Mouse (Mus musculus): ENCODE data around the gene Gipr. TPM values are rescaled to one million over a fixed set of nuclear protein-coding genes. Genes with fewer than 3 reads are reported as not detected.

The Gipr gene
- polyA plus RNA-seq, 1 experiment from 2014 or later, result 2.1 TPM

DNA sequence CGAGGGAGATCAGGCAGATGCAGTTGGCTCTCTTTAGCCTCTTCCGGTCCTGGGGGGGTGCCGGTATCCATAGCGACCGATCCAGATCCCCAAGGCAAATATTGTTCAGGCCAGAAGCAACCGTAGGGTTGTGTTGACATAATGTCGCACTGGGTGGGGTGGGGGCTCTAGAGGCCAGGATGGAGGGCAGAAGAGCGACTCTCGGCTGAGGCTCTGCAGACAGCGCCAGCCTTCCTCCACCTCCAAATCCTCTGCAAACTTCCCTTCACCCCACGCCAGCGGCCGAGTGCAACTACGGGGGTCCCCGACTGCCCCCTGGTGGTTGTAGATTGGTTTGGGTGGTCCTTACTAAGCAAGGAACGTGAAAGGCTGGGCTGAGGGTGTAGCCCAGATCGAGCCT is 6.9 kb upstream of the Gipr start:
- no peaks in the 10 kb centered on the region for H3K9me3 ChIP-seq (replicated peaks; ENCODE audit: control insufficient read depth, low read length)
- H3K4me2 ChIP-seq (ENCODE audit: low read depth, low read length), result peak overlapping the region; percentile 44
- H3K27me3 ChIP-seq (ENCODE audit: control insufficient read depth, insufficient read depth, low read depth, low read length), result peaks cover 49% of the 10 kb centered on the region
- WGBS (ENCODE audit: insufficient replicate concordance), result 4% methylated on average over 17 of the region's 17 CpGs
- H3K9ac ChIP-seq (ENCODE audit: low read depth, low read length), result no peak overlapping the region; the same call in 1 of the 2 replicates
- H3K4me3 ChIP-seq (ENCODE audit: low read depth, low read length), result no peak overlapping the region
- H3K27ac ChIP-seq (ENCODE audit: low read length), result no peak overlapping the region
- peak; percentile 25; the same call in 1 of the 2 replicates for ATAC-seq (ENCODE audit: low read depth)
- peaks cover 3% of the 10 kb centered on the region; the same call in 1 of the 2 replicates for H3K4me1 ChIP-seq (ENCODE audit: control insufficient read depth, low read depth, low read length)
- no peaks in the 10 kb centered on the region for H3K36me3 ChIP-seq (ENCODE audit: control insufficient read depth, insufficient read depth)

DNA sequence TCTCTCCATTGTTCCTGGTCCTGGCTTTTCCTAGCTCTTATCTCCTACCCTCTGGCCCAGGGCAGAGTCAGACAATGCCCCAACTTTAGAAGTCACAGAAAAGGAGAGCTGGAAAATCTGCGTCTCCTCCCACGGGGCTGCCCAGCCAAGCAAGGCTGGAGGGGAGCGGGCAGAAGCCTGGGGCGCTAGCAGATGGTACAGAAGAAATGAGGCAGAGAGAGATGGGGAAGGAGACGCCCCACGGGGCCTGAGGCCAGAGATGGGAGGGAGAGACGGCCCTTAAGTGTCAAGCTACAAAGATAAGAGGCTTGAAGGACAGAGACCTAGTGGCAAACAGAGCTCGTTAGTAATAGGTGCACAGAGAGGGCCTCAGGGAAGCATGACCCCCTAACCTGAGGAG is 5.9 kb upstream of the Gipr start:
- Histone ChIP-seq H3K36me3 (ENCODE audit: control insufficient read depth, insufficient read depth) (no peaks in the 10 kb centered on the region), H3K4me1 (ENCODE audit: control insufficient read depth, low read depth, low read length) (peaks cover 3% of the 10 kb centered on the region; the same call in 1 of the 2 replicates), H3K9ac (ENCODE audit: low read depth, low read length) (no peak overlapping the region), H3K27ac (ENCODE audit: low read length) (no peak overlapping the region), H3K9me3 (replicated peaks; ENCODE audit: control insufficient read depth, low read length) (no peaks in the 10 kb centered on the region), H3K4me2 (ENCODE audit: low read depth, low read length) (no peak overlapping the region), H3K4me3 (ENCODE audit: low read depth, low read length) (no peak overlapping the region), H3K27me3 (ENCODE audit: control insufficient read depth, insufficient read depth, low read depth, low read length) (peaks cover 39% of the 10 kb centered on the region)
- WGBS (ENCODE audit: insufficient replicate concordance), result 27% methylated on average over 8 of the region's 8 CpGs
- ATAC-seq (ENCODE audit: low read depth), result no peak

DNA sequence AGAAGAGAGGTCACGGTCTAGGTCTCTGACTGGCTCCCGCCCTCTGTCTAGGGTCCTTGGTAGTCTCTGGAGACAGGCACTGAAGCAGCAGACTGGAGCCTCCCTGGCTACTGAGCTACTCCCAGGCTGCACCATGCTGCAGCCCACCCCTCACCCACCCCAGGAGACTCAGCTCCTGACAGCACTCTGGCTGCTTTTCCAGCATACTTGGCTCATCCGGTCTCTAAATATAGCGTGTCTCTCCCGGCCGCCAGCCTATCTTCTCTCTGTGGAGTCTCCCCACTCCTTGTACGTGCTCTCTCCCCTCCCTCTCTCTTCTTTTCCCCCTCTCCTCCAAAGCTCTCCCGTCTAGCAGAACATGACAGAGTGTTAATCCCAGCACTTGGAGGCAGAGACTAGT is 4.2 kb upstream of the Gipr start:
- peaks cover 28% of the 10 kb centered on the region for H3K27me3 ChIP-seq (ENCODE audit: control insufficient read depth, insufficient read depth, low read depth, low read length)
- ATAC-seq (ENCODE audit: low read depth), result peak; percentile 33; the same call in 1 of the 2 replicates
- H3K4me1 ChIP-seq (ENCODE audit: control insufficient read depth, low read depth, low read length), result peaks cover 5% of the 10 kb centered on the region
- H3K4me3 ChIP-seq (ENCODE audit: low read depth, low read length), result no peak overlapping the region
- no peaks in the 10 kb centered on the region for H3K9me3 ChIP-seq (replicated peaks; ENCODE audit: control insufficient read depth, low read length)
- H3K27ac ChIP-seq (ENCODE audit: low read length), result 0 out of 2 replicates have a peak overlapping the region, but pooled peaks have one; percentile 17
- H3K36me3 ChIP-seq (ENCODE audit: control insufficient read depth, insufficient read depth), result no peaks in the 10 kb centered on the region
- H3K4me2 ChIP-seq (ENCODE audit: low read depth, low read length), result no peak overlapping the region
- WGBS (ENCODE audit: insufficient replicate concordance), result 54% methylated on average over 8 of the region's 8 CpGs
- no peak overlapping the region for H3K9ac ChIP-seq (ENCODE audit: low read depth, low read length)

DNA sequence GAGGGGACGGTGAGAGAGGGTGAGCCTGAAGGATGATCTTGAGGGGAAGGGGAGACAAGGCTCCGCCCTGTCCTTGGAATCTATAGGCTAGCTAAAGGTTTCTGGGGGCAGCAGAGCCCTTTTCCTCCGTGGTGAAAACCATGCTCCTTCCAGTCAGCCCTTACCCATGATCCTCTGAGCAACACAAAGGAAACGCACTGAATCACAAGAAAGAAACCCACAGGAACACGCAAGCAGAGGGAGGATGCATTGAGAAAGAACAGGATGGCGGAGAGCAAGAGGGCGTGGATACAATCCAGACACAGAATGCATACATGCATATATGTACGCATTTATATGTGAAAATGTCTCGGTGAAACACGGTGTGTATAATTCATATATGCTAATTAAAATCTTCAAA is 3.6 kb upstream of the Gipr start:
- no peak overlapping the region for H3K9ac ChIP-seq (ENCODE audit: low read depth, low read length)
- no peaks in the 10 kb centered on the region for H3K9me3 ChIP-seq (replicated peaks; ENCODE audit: control insufficient read depth, low read length)
- no peak overlapping the region for H3K4me3 ChIP-seq (ENCODE audit: low read depth, low read length)
- ATAC-seq (ENCODE audit: low read depth), result no peak
- H3K4me2 ChIP-seq (ENCODE audit: low read depth, low read length), result no peak overlapping the region
- H3K4me1 ChIP-seq (ENCODE audit: control insufficient read depth, low read depth, low read length), result peaks cover 12% of the 10 kb centered on the region
- peaks cover 30% of the 10 kb centered on the region for H3K27me3 ChIP-seq (ENCODE audit: control insufficient read depth, insufficient read depth, low read depth, low read length)
- H3K27ac ChIP-seq (ENCODE audit: low read length), result no peak overlapping the region
- 37% methylated on average over 10 of the region's 10 CpGs for WGBS (ENCODE audit: insufficient replicate concordance)
- H3K36me3 ChIP-seq (ENCODE audit: control insufficient read depth, insufficient read depth), result no peaks in the 10 kb centered on the region

DNA sequence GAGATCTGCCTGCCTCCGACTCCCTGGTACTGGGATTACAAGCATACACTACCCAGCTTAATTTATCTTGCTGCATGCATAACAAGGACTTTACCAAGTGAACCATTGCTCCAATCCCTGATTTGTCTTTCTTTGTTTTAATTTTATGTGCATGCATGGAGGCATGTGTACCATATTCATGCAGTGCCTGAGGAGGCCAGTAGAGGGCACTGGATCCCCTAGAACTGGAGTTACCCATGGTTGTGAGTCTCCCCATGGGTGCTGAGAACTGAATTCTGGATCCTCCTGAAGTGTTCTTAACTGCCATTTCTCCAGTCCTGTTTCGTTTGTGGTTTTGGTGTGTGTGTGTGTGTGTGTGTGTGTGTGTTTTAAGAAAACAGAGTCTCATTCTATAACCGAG is 1.1 kb upstream of the Gipr start:
- Histone ChIP-seq H3K27me3 (ENCODE audit: control insufficient read depth, insufficient read depth, low read depth, low read length) (peaks cover 25% of the 10 kb centered on the region), H3K27ac (ENCODE audit: low read length) (no peak overlapping the region), H3K4me3 (ENCODE audit: low read depth, low read length) (no peak overlapping the region), H3K9me3 (replicated peaks; ENCODE audit: control insufficient read depth, low read length) (no peaks in the 10 kb centered on the region), H3K9ac (ENCODE audit: low read depth, low read length) (no peak overlapping the region), H3K36me3 (ENCODE audit: control insufficient read depth, insufficient read depth) (no peaks in the 10 kb centered on the region), H3K4me2 (ENCODE audit: low read depth, low read length) (no peak overlapping the region), H3K4me1 (ENCODE audit: control insufficient read depth, low read depth, low read length) (peaks cover 17% of the 10 kb centered on the region)
- no peak for ATAC-seq (ENCODE audit: low read depth)
- WGBS (ENCODE audit: insufficient replicate concordance), result 64% methylated on average over 3 of the region's 3 CpGs

DNA sequence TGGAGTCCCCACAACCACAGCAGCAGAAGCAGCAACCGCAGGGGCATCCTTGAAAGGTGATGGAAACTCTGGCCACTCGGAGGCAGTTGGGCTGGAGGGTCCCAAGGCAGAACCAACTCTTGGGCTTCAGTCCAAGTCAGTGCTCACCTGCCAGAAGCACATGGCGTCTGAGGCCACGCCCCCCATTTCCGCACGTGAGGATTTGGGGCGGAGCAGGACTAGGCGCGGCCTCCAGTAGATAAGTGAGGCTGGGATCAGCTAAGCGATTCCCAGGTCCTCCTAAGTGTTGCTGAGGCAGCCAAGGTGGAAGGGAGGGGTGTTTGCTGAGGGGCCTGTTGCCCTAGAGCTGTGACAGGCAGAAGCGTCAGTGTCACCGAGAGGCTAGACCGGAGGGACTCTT is 949 bp downstream of the Gipr start:
- Histone ChIP-seq H3K9ac (ENCODE audit: low read depth, low read length) (no peak overlapping the region), H3K4me1 (ENCODE audit: control insufficient read depth, low read depth, low read length) (peaks cover 27% of the 10 kb centered on the region), H3K4me2 (ENCODE audit: low read depth, low read length) (peak overlapping the region; percentile 39), H3K27me3 (ENCODE audit: control insufficient read depth, insufficient read depth, low read depth, low read length) (peaks cover 31% of the 10 kb centered on the region), H3K36me3 (ENCODE audit: control insufficient read depth, insufficient read depth) (no peaks in the 10 kb centered on the region), H3K27ac (ENCODE audit: low read length) (no peak overlapping the region), H3K4me3 (ENCODE audit: low read depth, low read length) (no peak overlapping the region), H3K9me3 (replicated peaks; ENCODE audit: control insufficient read depth, low read length) (no peaks in the 10 kb centered on the region)
- 3% methylated on average over 13 of the region's 13 CpGs for WGBS (ENCODE audit: insufficient replicate concordance)
- ATAC-seq (ENCODE audit: low read depth), result peak; percentile 41

DNA sequence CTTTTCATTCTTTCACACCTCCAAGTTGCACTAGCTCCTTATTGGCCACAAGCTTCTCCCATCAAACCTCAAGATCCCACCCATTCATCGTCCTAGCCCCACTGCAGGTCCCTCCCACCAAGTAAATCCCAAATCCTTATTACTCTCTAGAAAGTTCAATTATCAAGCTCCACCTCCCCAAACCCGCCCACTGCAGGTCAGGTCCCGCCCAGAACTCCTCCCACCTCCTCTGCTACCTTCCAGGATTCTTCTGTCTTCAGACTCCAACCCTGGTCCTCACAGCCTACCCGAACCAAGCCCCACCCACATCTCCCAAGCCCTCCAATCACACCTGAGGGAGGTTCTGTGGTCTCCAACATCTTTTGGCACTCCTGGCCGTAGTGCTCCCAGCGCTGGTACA is 1.7 kb downstream of the Gipr start:
- Histone ChIP-seq H3K4me3 (ENCODE audit: low read depth, low read length) (no peak overlapping the region), H3K4me2 (ENCODE audit: low read depth, low read length) (no peak overlapping the region), H3K4me1 (ENCODE audit: control insufficient read depth, low read depth, low read length) (peaks cover 29% of the 10 kb centered on the region), H3K27me3 (ENCODE audit: control insufficient read depth, insufficient read depth, low read depth, low read length) (peaks cover 39% of the 10 kb centered on the region), H3K27ac (ENCODE audit: low read length) (no peak overlapping the region), H3K9ac (ENCODE audit: low read depth, low read length) (no peak overlapping the region), H3K36me3 (ENCODE audit: control insufficient read depth, insufficient read depth) (no peaks in the 10 kb centered on the region), H3K9me3 (replicated peaks; ENCODE audit: control insufficient read depth, low read length) (no peaks in the 10 kb centered on the region)
- ATAC-seq (ENCODE audit: low read depth), result 0 out of 2 replicates have a peak, but pooled peaks have one; percentile 15
- WGBS (ENCODE audit: insufficient replicate concordance), result 3% methylated on average over 6 of the region's 6 CpGs

DNA sequence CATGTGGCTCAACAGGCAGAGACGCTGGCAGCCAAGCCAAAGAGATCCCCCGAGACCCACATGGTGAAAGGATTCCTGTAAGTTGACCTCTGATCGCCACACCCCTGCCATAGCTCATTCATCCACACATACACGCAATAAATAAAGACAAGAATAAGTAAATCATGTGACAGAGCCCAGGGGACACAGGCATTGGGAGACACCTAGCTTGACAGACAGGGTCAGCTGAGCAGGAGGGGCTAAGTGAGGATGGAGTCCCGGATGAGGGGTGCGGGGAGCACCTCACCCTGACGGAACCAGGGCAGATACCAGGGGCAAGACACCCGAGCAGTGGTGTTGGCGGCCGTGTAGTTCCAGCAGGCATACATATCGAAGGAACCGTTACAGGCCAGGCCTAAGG is 2.2 kb downstream of the Gipr start:
- Histone ChIP-seq H3K4me2 (ENCODE audit: low read depth, low read length) (no peak overlapping the region), H3K27ac (ENCODE audit: low read length) (no peak overlapping the region), H3K9me3 (replicated peaks; ENCODE audit: control insufficient read depth, low read length) (no peaks in the 10 kb centered on the region), H3K36me3 (ENCODE audit: control insufficient read depth, insufficient read depth) (no peaks in the 10 kb centered on the region), H3K27me3 (ENCODE audit: control insufficient read depth, insufficient read depth, low read depth, low read length) (peaks cover 40% of the 10 kb centered on the region), H3K9ac (ENCODE audit: low read depth, low read length) (no peak overlapping the region), H3K4me3 (ENCODE audit: low read depth, low read length) (no peak overlapping the region), H3K4me1 (ENCODE audit: control insufficient read depth, low read depth, low read length) (peaks cover 29% of the 10 kb centered on the region)
- 24% methylated on average over 12 of the region's 12 CpGs for WGBS (ENCODE audit: insufficient replicate concordance)
- no peak for ATAC-seq (ENCODE audit: low read depth)

DNA sequence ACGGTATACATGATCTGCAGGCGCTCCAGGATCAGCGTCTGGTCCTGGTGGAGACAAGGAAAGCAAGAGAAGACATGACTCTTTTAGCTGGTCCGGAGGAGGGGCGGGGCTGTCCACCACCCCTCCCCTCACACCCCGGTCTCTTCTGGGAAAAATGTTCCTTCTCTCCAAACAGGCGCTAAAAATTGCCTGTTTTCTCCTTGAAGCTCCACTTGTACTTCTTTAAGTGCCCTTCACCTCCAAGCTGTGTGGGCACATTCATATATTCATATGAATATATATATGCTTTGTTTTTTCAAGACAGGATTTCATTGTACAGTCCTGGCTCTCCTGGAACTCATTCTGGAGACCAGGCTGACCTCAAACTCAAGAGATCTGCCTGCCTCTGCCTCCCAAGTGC is 3.0 kb downstream of the Gipr start:
- H3K27me3 ChIP-seq (ENCODE audit: control insufficient read depth, insufficient read depth, low read depth, low read length), result peaks cover 40% of the 10 kb centered on the region
- H3K9me3 ChIP-seq (replicated peaks; ENCODE audit: control insufficient read depth, low read length), result no peaks in the 10 kb centered on the region
- 66% methylated on average over 7 of the region's 7 CpGs for WGBS (ENCODE audit: insufficient replicate concordance)

More for the DNA sequence above, 3.0 kb downstream of the Gipr start:
- Histone ChIP-seq H3K4me1 (ENCODE audit: control insufficient read depth, low read depth, low read length) (peaks cover 29% of the 10 kb centered on the region), H3K36me3 (ENCODE audit: control insufficient read depth, insufficient read depth) (no peaks in the 10 kb centered on the region), H3K27ac (ENCODE audit: low read length) (no peak overlapping the region), H3K4me3 (ENCODE audit: low read depth, low read length) (no peak overlapping the region), H3K9ac (ENCODE audit: low read depth, low read length) (no peak overlapping the region), H3K4me2 (ENCODE audit: low read depth, low read length) (no peak overlapping the region)
- no peak for ATAC-seq (ENCODE audit: low read depth)
